ENCODE assay signal across 8 mouse cellular contexts in the genomic region with DNA sequence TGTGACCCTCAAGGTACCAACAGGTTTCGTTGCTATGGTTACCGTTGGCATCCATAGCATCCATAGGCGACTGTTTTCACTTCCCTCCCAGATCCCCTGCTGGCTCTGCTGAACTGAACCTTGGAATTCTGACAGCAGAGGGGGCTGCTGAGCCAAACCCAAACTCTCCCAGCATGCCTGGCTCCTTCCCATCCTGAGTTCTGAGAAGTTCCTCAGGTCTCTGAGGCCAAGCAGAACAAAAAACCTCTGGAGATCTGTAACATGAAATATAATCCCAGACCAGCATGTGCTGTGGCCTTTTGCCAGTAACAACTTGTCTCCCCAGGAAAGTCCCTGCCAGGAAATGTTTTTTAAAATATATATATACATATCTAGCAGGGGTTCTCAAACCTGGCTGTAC. TPM values are rescaled to one million over a fixed set of nuclear protein-coding genes. Genes with fewer than 3 reads are reported as not detected.
A peak's percentile ranks its signal among the peaks of the same experiment; 100 is the strongest.
DNase-seq lines count a peak whose midpoint lies in the region; ATAC-seq and TF ChIP-seq lines count a peak whose summit lies in the region.

No protein-coding gene starts in this region.

- TF ChIP-seq RAD21 in MEL (IDR thresholded peaks at IDR 0.05; ENCODE audit: low read depth, low read length) = peak; percentile 70

- H3K9me3 ChIP-seq in MEL (replicated peaks; ENCODE audit: insufficient read depth, low read length) = no peaks in the 10 kb centered on the region
- H3K9me3 ChIP-seq in liver, embryonic 16.5 days (replicated peaks; ENCODE audit: control insufficient read depth, low read length) = no peaks in the 10 kb centered on the region

- H3K9ac ChIP-seq in MEL (ENCODE audit: control insufficient read depth, low read depth, low read length, poor library complexity, severe bottlenecking) = no peak overlapping the region
- H3K9ac ChIP-seq in liver, embryonic 16.5 days (ENCODE audit: low read depth, low read length) = no peak overlapping the region

- DNase-seq in 3134 (ENCODE audit: extremely low read depth, insufficient read length, low spot score) = peak; percentile 36
- DNase-seq in MEL (ENCODE audit: low read depth, low spot score) = peak; percentile 90
- DNase-seq in embryo, embryonic 11 days = peak; percentile 74
- peak; percentile 58 to 68 for DNase-seq in heart, adult 9 months (ENCODE audit: low spot score in 2 of 2)
- peak; percentile 84 to 85 for DNase-seq in kidney, postnatal 4 days
- peak; percentile 56 to 67 for DNase-seq in right cerebral cortex, postnatal 10 days (ENCODE audit: low spot score in 2 of 2)
- peak; percentile 21 for DNase-seq in urinary bladder, postnatal 10 days (ENCODE audit: low spot score)

- no peak overlapping the region for H3K27ac ChIP-seq in MEL (ENCODE audit: control insufficient read depth, low read depth, low read length)
- H3K27ac ChIP-seq in liver, embryonic 16.5 days (ENCODE audit: low read length) = 0 out of 2 replicates have a peak overlapping the region, but pooled peaks have one; percentile 5

- no peak overlapping the region for H3K4me2 ChIP-seq in liver, embryonic 16.5 days (ENCODE audit: low read depth, low read length)

- TF ChIP-seq EP300 in MEL (IDR thresholded peaks at IDR 0.05; ENCODE audit: low read depth in 1 of 2, low read length in 2 of 2) = no peak

- peaks cover 0 to 8% of the 10 kb centered on the region in 2 experiments; a peak in 2 of 4 replicates for H3K36me3 ChIP-seq in MEL (ENCODE audit: control insufficient read depth in 1 of 2, insufficient read depth in 2 of 2, low read length in 2 of 2)
- H3K36me3 ChIP-seq in liver, embryonic 16.5 days (ENCODE audit: control insufficient read depth, insufficient read depth) = no peaks in the 10 kb centered on the region

- no peak overlapping the region for H3K4me3 ChIP-seq in MEL (ENCODE audit: control insufficient read depth in 1 of 2, insufficient read depth in 1 of 2, low read depth in 2 of 2, low read length in 2 of 2)
- H3K4me3 ChIP-seq in liver, embryonic 16.5 days (ENCODE audit: low read depth, low read length) = no peak overlapping the region

- peak; percentile 55; the same call in 1 of the 2 replicates for ATAC-seq in liver, embryonic 16.5 days (ENCODE audit: low read depth)

- peak; percentile 87 to 95 (median 88) for TF ChIP-seq CTCF in MEL (IDR thresholded peaks at IDR 0.05 in 2 of 3, conservative IDR thresholded peaks at IDR 0.05 in 1 of 3; ENCODE audit: control insufficient read depth in 1 of 3, insufficient read depth in 1 of 3, low read depth in 2 of 3, low read length in 3 of 3, poor library complexity in 1 of 3, severe bottlenecking in 1 of 3)

- peaks cover 1% of the 10 kb centered on the region; the same call in 1 of the 2 replicates for H3K79me2 ChIP-seq in MEL (ENCODE audit: control insufficient read depth, insufficient read depth, low read length, poor library complexity)

- 8% methylated on average over 3 of the region's 3 CpGs for whole genome bisulfite sequencing in liver, embryonic 16.5 days (ENCODE audit: insufficient replicate concordance)

- H3K4me1 ChIP-seq in MEL (ENCODE audit: control insufficient read depth in 1 of 2, insufficient read depth in 2 of 2, low read length in 2 of 2) = peaks cover 0 to 8% of the 10 kb centered on the region in 2 experiments; a peak in 2 of 4 replicates
- peaks cover 22% of the 10 kb centered on the region for H3K4me1 ChIP-seq in liver, embryonic 16.5 days (ENCODE audit: control insufficient read depth, low read depth, low read length)

- H3K27me3 ChIP-seq in MEL (ENCODE audit: control insufficient read depth in 1 of 2, insufficient read depth in 2 of 2, low read length in 2 of 2) = no peaks in the 10 kb centered on the region
- no peaks in the 10 kb centered on the region for H3K27me3 ChIP-seq in liver, embryonic 16.5 days (ENCODE audit: control insufficient read depth, insufficient read depth, low read depth, low read length)

- TF ChIP-seq POLR2A in MEL (IDR thresholded peaks at IDR 0.05; ENCODE audit: control insufficient read depth in 1 of 2, insufficient read depth in 1 of 2, low read depth in 1 of 2, low read length in 2 of 2, poor library complexity in 1 of 2) = no peak

TF ChIP-seq in MEL, 35 proteins besides CTCF, POLR2A, EP300 and RAD21:
- TF ChIP-seq TCF12 (IDR thresholded peaks at IDR 0.05; ENCODE audit: low read depth, low read length) = no peak
- no peak for TF ChIP-seq ETS1 (IDR thresholded peaks at IDR 0.05; ENCODE audit: low read depth, low read length)
- no peak for TF ChIP-seq JUND (IDR thresholded peaks at IDR 0.05; ENCODE audit: low read depth, low read length)
- TF ChIP-seq TBP (IDR thresholded peaks at IDR 0.05; ENCODE audit: low read depth, low read length) = peak; percentile 43; the same call in 1 of the 2 replicates
- no peak for TF ChIP-seq BHLHE40 (IDR thresholded peaks at IDR 0.05; ENCODE audit: borderline replicate concordance, low read depth, low read length)
- no peak for TF ChIP-seq USF1 (IDR thresholded peaks at IDR 0.05; ENCODE audit: low read depth, low read length)
- 0 out of 2 replicates have a peak, but pooled peaks have one; percentile 45 for TF ChIP-seq MXI1 (IDR thresholded peaks at IDR 0.05; ENCODE audit: low read depth, low read length)
- no peak for TF ChIP-seq ZMIZ1 (IDR thresholded peaks at IDR 0.05; ENCODE audit: low read depth, low read length)
- TF ChIP-seq ZC3H11A (IDR thresholded peaks at IDR 0.05; ENCODE audit: low read depth, low read length) = peak; percentile 79
- no peak for TF ChIP-seq MEF2A (IDR thresholded peaks at IDR 0.05; ENCODE audit: extremely low read depth, insufficient replicate concordance, low read depth, low read length, poor library complexity, severe bottlenecking)
- TF ChIP-seq GABPA (IDR thresholded peaks at IDR 0.05; ENCODE audit: low read depth, low read length) = no peak
- TF ChIP-seq USF2 (IDR thresholded peaks at IDR 0.05; ENCODE audit: borderline replicate concordance in 1 of 2, insufficient read depth in 1 of 2, low read depth in 1 of 2, low read length in 2 of 2) = no peak
- TF ChIP-seq NELFE (IDR thresholded peaks at IDR 0.05; ENCODE audit: low read depth, low read length) = no peak
- TF ChIP-seq E2F4 (IDR thresholded peaks at IDR 0.05; ENCODE audit: borderline replicate concordance, low read depth, low read length) = no peak
- TF ChIP-seq MAFK (IDR thresholded peaks at IDR 0.05; ENCODE audit: borderline replicate concordance, low read depth, low read length) = no peak
- TF ChIP-seq ZNF384 (IDR thresholded peaks at IDR 0.05; ENCODE audit: low read depth, low read length) = no peak
- peak; percentile 99 for TF ChIP-seq SMC3 (IDR thresholded peaks at IDR 0.05; ENCODE audit: low read depth, low read length)
- no peak for TF ChIP-seq ELF1 (IDR thresholded peaks at IDR 0.05; ENCODE audit: low read depth, low read length)
- peak; percentile 55; the same call in 1 of the 2 replicates for TF ChIP-seq SIN3A (IDR thresholded peaks at IDR 0.05; ENCODE audit: low read length)
- TF ChIP-seq MYC (IDR thresholded peaks at IDR 0.05; ENCODE audit: low read depth, low read length) = no peak
- no peak for TF ChIP-seq MAZ (IDR thresholded peaks at IDR 0.05; ENCODE audit: low read depth, low read length)
- no peak for TF ChIP-seq CHD2 (IDR thresholded peaks at IDR 0.05; ENCODE audit: low read length)
- TF ChIP-seq ZKSCAN1 (IDR thresholded peaks at IDR 0.05; ENCODE audit: low read depth, low read length) = no peak

RNA-seq across cellular contexts. Expression of a gene that starts 56.1 kb away (rescaled TPM):
- total RNA-seq in MEL (2012; rRNA removed) = 89.8 and 102 TPM in 2 replicates
- 100 to 1,000 TPM in 1 of 2 experiments, 10 to 100 TPM in 1; 58.5 to 184 TPM for polyA plus RNA-seq in MEL (2012; ENCODE audit: insufficient read depth in 1 of 2, insufficient read length in 2 of 2, low read depth in 1 of 2, low replicate concordance in 2 of 2, missing spikeins in 1 of 2)
- 52.2 and 52.8 TPM in 2 replicates for polyA plus RNA-seq in liver, embryonic 16.5 days (2015; fragmentation: Nextera tagmentation; extraction: Ambion mirVana)

Comparison
In these comparisons a context has a peak if more than half of its experiments do, and no peak if none do; other contexts are left out.
1. DNase-seq: peak in every context shown above with its lines; median percentile 90 in MEL; 84 in kidney, postnatal 4 days; 74 in embryo, embryonic 11 days; 63 in heart, adult 9 months; 62 in right cerebral cortex, postnatal 10 days; 36 in 3134; 21 in urinary bladder, postnatal 10 days.